ENCODE assay signal across 8 mouse cellular contexts in the genomic region with DNA sequence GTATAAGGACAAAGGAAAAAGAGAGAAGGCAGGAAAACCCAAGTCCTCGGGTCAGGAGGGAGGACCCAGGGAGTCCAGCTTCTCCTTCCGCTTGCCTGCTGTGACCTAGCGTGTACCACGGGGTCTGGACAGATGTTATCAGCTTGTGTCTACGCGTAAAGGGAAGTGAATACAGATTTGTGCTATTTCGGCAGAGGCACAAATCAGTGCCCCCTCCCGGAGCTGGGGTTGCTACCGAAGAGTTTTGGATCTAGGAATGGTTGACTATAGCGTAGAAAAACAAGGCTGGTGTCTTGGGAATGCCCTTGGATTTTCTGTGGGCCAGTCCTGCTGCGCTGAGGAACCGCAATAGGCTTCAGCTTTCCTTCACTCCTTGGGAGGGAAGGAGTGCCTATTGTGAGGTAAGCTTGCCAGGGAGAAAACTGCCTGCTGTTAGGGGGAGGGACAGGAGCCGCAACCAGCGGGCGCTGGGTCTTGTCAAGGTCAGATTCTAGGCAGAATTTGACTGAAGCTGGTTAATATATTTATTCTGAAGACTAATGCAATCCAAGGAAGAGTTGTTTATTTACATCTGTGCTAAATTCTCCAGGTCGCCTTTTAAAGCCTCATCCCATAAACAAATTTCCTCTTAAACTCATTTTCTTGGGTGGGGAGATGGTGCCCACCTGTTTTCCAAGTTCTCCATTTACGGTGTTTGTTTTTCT. TPM values are rescaled to one million over a fixed set of nuclear protein-coding genes. Genes with fewer than 3 reads are reported as not detected.
A peak's percentile ranks its signal among the peaks of the same experiment; 100 is the strongest.
DNase-seq lines count a peak whose midpoint lies in the region; ATAC-seq lines count a peak whose summit lies in the region.

No protein-coding gene starts in this region.

- H3K4me3 ChIP-seq in embryonic facial prominence, embryonic 13.5 days = peak overlapping the region; percentile 33
- H3K4me3 ChIP-seq in heart, embryonic 12.5 days = peak overlapping the region; percentile 59
- peak overlapping the region; percentile 32 for H3K4me3 ChIP-seq in kidney, embryonic 14.5 days (ENCODE audit: low read length)
- peak overlapping the region; percentile 28 for H3K4me3 ChIP-seq in liver, embryonic 15.5 days (replicated peaks)

- peak; percentile 56 for DNase-seq in 416B (ENCODE audit: low read depth)
- DNase-seq in adrenal gland, postnatal 10 days = peak; percentile 66
- peak; percentile 13 for DNase-seq in naive thymus-derived CD4-positive, alpha-beta T cell, adult 2 months (ENCODE audit: low read depth)
- DNase-seq in testis, postnatal 10 days (ENCODE audit: low spot score) = peak; percentile 58

- H3K4me1 ChIP-seq in embryonic facial prominence, embryonic 13.5 days = peaks cover 16% of the 10 kb centered on the region
- H3K4me1 ChIP-seq in heart, embryonic 12.5 days (replicated peaks) = peaks cover 12% of the 10 kb centered on the region
- H3K4me1 ChIP-seq in kidney, embryonic 14.5 days (ENCODE audit: control insufficient read depth, insufficient read depth, low read length) = peaks cover 6% of the 10 kb centered on the region; the same call in 1 of the 2 replicates
- no peaks in the 10 kb centered on the region for H3K4me1 ChIP-seq in liver, embryonic 15.5 days (replicated peaks)

- WGBS in embryonic facial prominence, embryonic 13.5 days = 6% methylated on average over 17 of the region's 17 CpGs
- WGBS in heart, embryonic 12.5 days = 3% methylated on average over 17 of the region's 17 CpGs
- 2% methylated on average over 17 of the region's 17 CpGs for WGBS in kidney, embryonic 14.5 days
- WGBS in liver, embryonic 15.5 days (ENCODE audit: insufficient replicate concordance) = 1% methylated on average over 17 of the region's 17 CpGs

- peak overlapping the region; percentile 54 for H3K4me2 ChIP-seq in embryonic facial prominence, embryonic 13.5 days
- peak overlapping the region; percentile 79 for H3K4me2 ChIP-seq in heart, embryonic 12.5 days
- peak overlapping the region; percentile 55 for H3K4me2 ChIP-seq in kidney, embryonic 14.5 days (replicated peaks; ENCODE audit: low read depth, low read length)
- peak overlapping the region; percentile 38 for H3K4me2 ChIP-seq in liver, embryonic 15.5 days

- peak overlapping the region; percentile 33 for H3K9ac ChIP-seq in embryonic facial prominence, embryonic 13.5 days
- peak overlapping the region; percentile 72 for H3K9ac ChIP-seq in heart, embryonic 12.5 days
- H3K9ac ChIP-seq in kidney, embryonic 14.5 days (ENCODE audit: low read depth, low read length) = no peak overlapping the region
- H3K9ac ChIP-seq in liver, embryonic 15.5 days = no peak overlapping the region

- H3K9me3 ChIP-seq in embryonic facial prominence, embryonic 13.5 days = no peaks in the 10 kb centered on the region
- H3K9me3 ChIP-seq in heart, embryonic 12.5 days (replicated peaks) = no peaks in the 10 kb centered on the region
- H3K9me3 ChIP-seq in kidney, embryonic 14.5 days (ENCODE audit: control insufficient read depth, low read length) = no peaks in the 10 kb centered on the region
- H3K9me3 ChIP-seq in liver, embryonic 15.5 days (replicated peaks) = no peaks in the 10 kb centered on the region

- H3K36me3 ChIP-seq in embryonic facial prominence, embryonic 13.5 days = no peaks in the 10 kb centered on the region
- no peaks in the 10 kb centered on the region for H3K36me3 ChIP-seq in heart, embryonic 12.5 days
- H3K36me3 ChIP-seq in kidney, embryonic 14.5 days (ENCODE audit: control insufficient read depth, insufficient read depth, low read length) = no peaks in the 10 kb centered on the region
- H3K36me3 ChIP-seq in liver, embryonic 15.5 days (replicated peaks) = no peaks in the 10 kb centered on the region

- no peak for ATAC-seq in embryonic facial prominence, embryonic 13.5 days (ENCODE audit: insufficient number of reproducible peaks, insufficient read depth, low FRiP score, low TSS enrichment, low read depth)
- ATAC-seq in heart, embryonic 12.5 days (ENCODE audit: insufficient number of reproducible peaks, low FRiP score) = peak; percentile 85
- ATAC-seq in kidney, embryonic 14.5 days (ENCODE audit: low FRiP score, low TSS enrichment) = peak; percentile 94
- ATAC-seq in liver, embryonic 15.5 days (ENCODE audit: insufficient read depth) = peak; percentile 40; the same call in 1 of the 2 replicates

- no peaks in the 10 kb centered on the region for H3K27me3 ChIP-seq in embryonic facial prominence, embryonic 13.5 days
- no peaks in the 10 kb centered on the region for H3K27me3 ChIP-seq in heart, embryonic 12.5 days (replicated peaks)
- no peaks in the 10 kb centered on the region for H3K27me3 ChIP-seq in kidney, embryonic 14.5 days (ENCODE audit: control insufficient read depth, insufficient read depth, low read length)
- 0 out of 2 replicates have a peak, but pooled peaks cover 4% of the 10 kb centered on the region for H3K27me3 ChIP-seq in liver, embryonic 15.5 days

- peak overlapping the region; percentile 75 for H3K27ac ChIP-seq in embryonic facial prominence, embryonic 13.5 days
- peak overlapping the region; percentile 77 for H3K27ac ChIP-seq in heart, embryonic 12.5 days (ENCODE audit: poor library complexity, severe bottlenecking)
- H3K27ac ChIP-seq in kidney, embryonic 14.5 days (ENCODE audit: low read depth, low read length) = peak overlapping the region; percentile 68
- no peak overlapping the region for H3K27ac ChIP-seq in liver, embryonic 15.5 days (replicated peaks)

RNA-seq across cellular contexts. Expression of a gene that starts 46.4 kb away (rescaled TPM):
- 10 to 100 TPM in 1 of 2 experiments, 1 to 10 TPM in 1; 7.7 to 10.5 TPM for total RNA-seq in adrenal gland, postnatal 10 days (2021)
- 22.5 and 46.4 TPM in 2 replicates for polyA plus RNA-seq in embryonic facial prominence, embryonic 13.5 days (2015; fragmentation: Nextera tagmentation; extraction: Ambion mirVana)
- 4.5 TPM in 2 replicates for polyA plus RNA-seq in heart, embryonic 12.5 days (2016; fragmentation: Nextera tagmentation; extraction: Ambion mirVana)
- 6.9 and 8.2 TPM in 2 replicates for polyA plus RNA-seq in kidney, embryonic 14.5 days (2014; fragmentation: Nextera tagmentation; extraction: Ambion mirVana)
- 0.12 and 0.28 TPM in 2 replicates for polyA plus RNA-seq in liver, embryonic 15.5 days (2015; fragmentation: Nextera tagmentation; extraction: Ambion mirVana)

Comparison
In these comparisons a context has a peak if more than half of its experiments do, and no peak if none do; other contexts are left out.
1. DNase-seq: peak in every context shown above with its lines; median percentile 66 in adrenal gland, postnatal 10 days; 58 in testis, postnatal 10 days; 56 in 416B; 13 in naive thymus-derived CD4-positive, alpha-beta T cell, adult 2 months.
2. H3K9ac ChIP-seq: peak in embryonic facial prominence, embryonic 13.5 days (single experiment) and heart, embryonic 12.5 days (single experiment); none in kidney, embryonic 14.5 days (single experiment) and liver, embryonic 15.5 days (single experiment).
3. Peak in every context shown above with its lines, with median percentiles within 50 percentile points of each other: H3K4me2 ChIP-seq and H3K4me3 ChIP-seq.